Mouse (Mus musculus): ENCODE data around the gene Pdx1.

DNA sequence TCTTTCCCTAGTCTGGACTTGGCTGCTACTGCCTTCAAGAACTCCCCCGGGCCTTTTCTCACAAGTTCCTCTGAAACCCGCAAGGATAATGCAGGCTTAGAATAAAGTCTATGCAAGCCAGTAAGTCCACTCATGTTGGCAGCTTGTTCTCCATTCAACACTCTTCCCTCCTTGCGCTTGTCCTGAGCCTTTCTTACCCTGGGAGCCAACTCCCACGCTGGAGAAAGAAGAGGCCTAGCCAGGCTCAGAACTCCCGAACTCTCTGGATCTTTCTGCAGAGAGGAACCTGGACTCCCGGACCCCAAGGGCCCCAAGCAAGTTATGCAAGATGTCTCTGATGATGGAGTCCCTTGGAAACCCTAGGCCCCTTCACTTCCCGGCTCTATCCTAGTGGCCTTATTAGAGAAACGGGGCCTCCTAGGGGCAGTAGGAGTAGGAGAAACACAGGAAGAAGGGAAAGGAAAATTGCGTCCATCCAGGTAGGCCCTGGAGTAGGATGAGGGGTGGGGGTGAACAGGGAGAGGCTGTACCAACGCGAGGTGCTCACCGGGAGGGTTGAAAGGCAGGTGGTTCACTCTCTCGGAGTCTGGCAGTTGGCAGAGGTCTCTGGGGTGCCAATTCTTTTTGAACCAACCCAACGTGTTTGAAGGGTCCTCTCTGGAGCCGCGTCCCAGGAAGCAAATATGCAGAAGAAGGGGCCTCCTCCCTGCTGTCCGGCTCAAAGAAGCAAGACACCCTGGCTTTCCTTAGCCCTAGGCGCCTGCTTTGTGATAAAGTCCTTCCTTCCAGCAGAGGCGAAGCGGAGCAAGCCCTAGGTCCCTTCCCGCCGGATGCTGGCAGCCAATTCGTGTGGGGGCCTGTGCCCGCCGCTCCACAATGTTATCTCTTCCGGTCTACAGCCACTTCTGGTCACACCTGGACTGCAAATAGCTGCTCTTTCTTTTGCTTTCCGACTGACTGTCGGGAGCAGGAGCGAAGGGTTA, 1.2 kb downstream of the Pdx1 start:
- TF ChIP-seq GATA1 (IDR thresholded peaks at IDR 0.05; ENCODE audit: borderline replicate concordance, low read length) (no peak), FLI1 (IDR thresholded peaks at IDR 0.05; ENCODE audit: low read length) (no peak)
